Mouse (Mus musculus): ENCODE measurements around the gene Cdc42bpg. TPM values are rescaled to one million over a fixed set of nuclear protein-coding genes. Genes with fewer than 3 reads are reported as not detected.

Gene Cdc42bpg
- total and polyA plus RNA-seq, 2 experiments from 2014 or later: 0.33 to 6.0 TPM

GRCm38 (mm10) chr19:6339890-6340504, 33.7 kb downstream of the Cdc42bpg start:
- Histone ChIP-seq H3K4me3 (ENCODE audit: low read length) (no peak overlapping the region), H3K4me1 (ENCODE audit: insufficient read depth, low read length) (peaks cover 7% of the 10 kb centered on the region), H3K36me3 (ENCODE audit: insufficient read depth, low read length) (peaks cover 44% of the 10 kb centered on the region), H3K9me3 (ENCODE audit: low read length) (no peaks in the 10 kb centered on the region), H3K27ac (no peak overlapping the region; the same call in 1 of the 2 replicates), H3K4me2 (ENCODE audit: low read depth, low read length) (peak overlapping the region; percentile 90; the same call in 1 of the 2 replicates), H3K27me3 (ENCODE audit: insufficient read depth, low read length) (no peaks in the 10 kb centered on the region), H3K9ac (replicated peaks; ENCODE audit: low read length) (no peak overlapping the region)
- 69% methylated on average over 15 of the region's 15 CpGs for WGBS
- ATAC-seq (no peak), DNase-seq (ENCODE audit: low spot score) (no peak)
- TF ChIP-seq CTCF (IDR thresholded peaks at IDR 0.05; ENCODE audit: low read depth): peak; percentile 37; the same call in 1 of the 2 replicates

- peaks cover 7% of the 10 kb centered on the region for H3K4me1 ChIP-seq (ENCODE audit: insufficient read depth, low read length)
- H3K4me3 ChIP-seq (ENCODE audit: low read length): peak within 1 kb of the TSS; percentile 66
- TF ChIP-seq CTCF (IDR thresholded peaks at IDR 0.05; ENCODE audit: low read depth): peak; percentile 23; the same call in 1 of the 2 replicates
- ATAC-seq: peak; percentile 74
- peaks cover 52% of the 10 kb centered on the region for H3K36me3 ChIP-seq (ENCODE audit: insufficient read depth, low read length)
- no peaks in the 10 kb centered on the region for H3K9me3 ChIP-seq (ENCODE audit: low read length)
- peak within 1 kb of the TSS; percentile 90 for H3K4me2 ChIP-seq (ENCODE audit: low read depth, low read length)
- DNase-seq (ENCODE audit: low spot score): peak; percentile 81
- peak within 1 kb of the TSS; percentile 74 for H3K9ac ChIP-seq (replicated peaks; ENCODE audit: low read length)
- H3K27ac ChIP-seq: peak within 1 kb of the TSS; percentile 62
- H3K27me3 ChIP-seq (ENCODE audit: insufficient read depth, low read length): no peaks in the 10 kb centered on the region
- 8% methylated on average over 69 of the region's 72 CpGs for WGBS
Observed at GRCm38 (mm10) chr19:6340524-6341452, 34.5 kb downstream of the Cdc42bpg start, which contains the start of gene Map4k2. TSS of gene Map4k2 (plus strand) at chr19:6341135.

DNA sequence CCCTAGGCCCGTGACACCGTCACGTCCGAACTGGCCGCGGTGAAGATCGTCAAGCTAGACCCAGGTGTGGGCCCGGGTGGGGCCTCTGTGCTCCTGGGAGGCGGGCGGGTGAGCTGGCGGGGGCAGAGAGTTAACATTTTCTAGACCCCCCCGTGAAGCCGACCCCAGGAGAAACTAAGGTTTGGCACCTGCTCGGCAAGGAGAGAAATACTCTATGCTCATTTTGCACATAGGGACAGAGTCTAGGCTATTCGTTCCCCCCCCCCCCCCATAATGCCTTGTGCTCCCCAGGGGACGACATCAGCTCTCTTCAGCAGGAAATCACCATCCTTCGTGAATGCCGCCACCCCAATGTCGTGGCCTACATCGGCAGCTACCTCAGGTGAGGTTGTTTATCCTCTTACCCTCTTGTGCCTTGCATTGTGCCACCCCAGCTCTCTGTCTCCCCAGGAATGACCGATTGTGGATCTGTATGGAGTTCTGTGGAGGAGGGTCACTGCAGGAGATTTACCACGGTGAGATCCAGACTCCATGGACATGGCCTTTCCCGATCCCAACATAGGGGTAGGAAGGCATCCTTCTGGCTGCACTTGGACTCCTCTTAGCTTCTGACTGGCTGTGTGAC, 35.3 kb downstream of the Cdc42bpg start:
- H3K9ac ChIP-seq (replicated peaks; ENCODE audit: low read length): peak overlapping the region; percentile 74
- ATAC-seq (no peak), DNase-seq (ENCODE audit: low spot score) (no peak)
- H3K9me3 ChIP-seq (ENCODE audit: low read length): no peaks in the 10 kb centered on the region
- peaks cover 60% of the 10 kb centered on the region for H3K36me3 ChIP-seq (ENCODE audit: insufficient read depth, low read length)
- peaks cover 5% of the 10 kb centered on the region for H3K4me1 ChIP-seq (ENCODE audit: insufficient read depth, low read length)
- H3K4me3 ChIP-seq (ENCODE audit: low read length): peak overlapping the region; percentile 66
- peak overlapping the region; percentile 62 for H3K27ac ChIP-seq
- WGBS: 13% methylated on average over 19 of the region's 23 CpGs
- H3K27me3 ChIP-seq (ENCODE audit: insufficient read depth, low read length): no peaks in the 10 kb centered on the region
- no peak for TF ChIP-seq CTCF (IDR thresholded peaks at IDR 0.05; ENCODE audit: low read depth)
- peak overlapping the region; percentile 90 for H3K4me2 ChIP-seq (ENCODE audit: low read depth, low read length)

DNA sequence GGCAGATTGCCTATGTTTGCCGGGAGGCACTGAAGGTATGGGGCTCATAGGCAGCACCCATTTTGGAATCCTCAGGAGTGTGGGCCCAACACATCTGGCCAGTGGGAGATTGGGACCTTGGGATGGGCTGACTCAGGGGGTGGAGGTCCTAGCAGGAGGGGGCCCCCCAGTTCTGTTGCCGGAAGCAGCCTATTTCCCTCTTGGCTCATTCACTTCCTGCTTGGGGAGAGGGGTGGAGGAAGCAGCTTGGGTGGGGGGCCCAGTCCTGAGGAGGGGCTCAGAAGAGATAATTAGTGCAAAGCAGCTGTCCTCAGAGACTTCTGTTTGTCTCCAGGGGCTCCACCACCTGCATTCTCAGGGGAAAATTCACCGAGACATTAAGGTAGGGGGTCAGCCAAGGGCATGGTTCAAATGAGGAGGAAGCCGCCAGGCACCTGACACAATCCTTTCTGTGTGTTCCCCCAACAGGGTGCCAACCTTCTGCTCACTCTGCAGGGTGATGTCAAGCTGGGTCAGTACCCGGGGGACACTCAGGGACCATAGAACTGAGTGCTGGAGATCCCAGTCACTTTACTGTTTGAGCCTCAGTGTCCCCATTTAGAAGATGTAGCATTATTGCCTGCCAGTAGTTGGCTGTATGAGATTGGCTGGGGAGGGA, 36.1 kb downstream of the Cdc42bpg start:
- no peak for ATAC-seq
- Histone ChIP-seq H3K9ac (replicated peaks; ENCODE audit: low read length) (no peak overlapping the region), H3K4me1 (ENCODE audit: insufficient read depth, low read length) (no peaks in the 10 kb centered on the region), H3K27ac (no peak overlapping the region), H3K4me3 (ENCODE audit: low read length) (peak overlapping the region; percentile 66; the same call in 1 of the 2 replicates), H3K27me3 (ENCODE audit: insufficient read depth, low read length) (no peaks in the 10 kb centered on the region), H3K9me3 (ENCODE audit: low read length) (no peaks in the 10 kb centered on the region), H3K4me2 (ENCODE audit: low read depth, low read length) (peak overlapping the region; percentile 90), H3K36me3 (ENCODE audit: insufficient read depth, low read length) (peaks cover 64% of the 10 kb centered on the region)
- DNase-seq (ENCODE audit: low spot score): no peak
- TF ChIP-seq CTCF (IDR thresholded peaks at IDR 0.05; ENCODE audit: low read depth): no peak
- WGBS: 72% methylated on average over 5 of the region's 5 CpGs

GRCm38 (mm10) chr19:6343066-6343925, 37.0 kb downstream of the Cdc42bpg start:
- Histone ChIP-seq H3K4me1 (ENCODE audit: insufficient read depth, low read length) (no peaks in the 10 kb centered on the region), H3K4me2 (ENCODE audit: low read depth, low read length) (no peak overlapping the region), H3K4me3 (ENCODE audit: low read length) (no peak overlapping the region), H3K27me3 (ENCODE audit: insufficient read depth, low read length) (no peaks in the 10 kb centered on the region), H3K9me3 (ENCODE audit: low read length) (no peaks in the 10 kb centered on the region), H3K9ac (replicated peaks; ENCODE audit: low read length) (no peak overlapping the region), H3K27ac (no peak overlapping the region), H3K36me3 (ENCODE audit: insufficient read depth, low read length) (peaks cover 56% of the 10 kb centered on the region)
- no peak for DNase-seq (ENCODE audit: low spot score)
- no peak for ATAC-seq
- no peak for TF ChIP-seq CTCF (IDR thresholded peaks at IDR 0.05; ENCODE audit: low read depth)
- 86% methylated on average over 19 of the region's 19 CpGs for WGBS

All from hindbrain, postnatal 0 days (tissue).